Mouse (Mus musculus) 416B (cell line): ENCODE data around the gene Tpo.

Source experiments
- DNase-seq: peaks from one replicate; pipeline ENCODE4 v3.0.0; 2011; ENCODE audit warnings: low read depth

Tpo gene

DNA sequence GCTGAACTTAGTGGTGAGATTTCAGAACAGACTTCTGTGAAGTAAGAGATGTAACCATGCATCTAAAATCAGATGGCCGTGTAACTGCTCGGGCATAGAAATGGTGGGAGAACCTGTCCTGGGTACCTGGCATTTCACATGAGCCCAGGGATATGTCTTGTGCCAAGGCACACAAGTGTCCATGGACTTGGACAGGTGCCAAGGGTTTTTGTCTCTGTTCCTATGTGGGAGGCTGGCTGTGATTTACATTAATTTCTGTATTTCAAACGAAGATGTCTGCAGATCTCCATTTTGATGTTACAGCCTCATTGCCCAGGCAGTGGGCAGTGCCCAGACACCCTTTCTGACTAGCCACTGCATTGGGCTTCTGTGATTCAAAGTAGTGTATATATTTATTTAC, 115.3 kb downstream of the Tpo start:
- DNase-seq, result no peak

DNA sequence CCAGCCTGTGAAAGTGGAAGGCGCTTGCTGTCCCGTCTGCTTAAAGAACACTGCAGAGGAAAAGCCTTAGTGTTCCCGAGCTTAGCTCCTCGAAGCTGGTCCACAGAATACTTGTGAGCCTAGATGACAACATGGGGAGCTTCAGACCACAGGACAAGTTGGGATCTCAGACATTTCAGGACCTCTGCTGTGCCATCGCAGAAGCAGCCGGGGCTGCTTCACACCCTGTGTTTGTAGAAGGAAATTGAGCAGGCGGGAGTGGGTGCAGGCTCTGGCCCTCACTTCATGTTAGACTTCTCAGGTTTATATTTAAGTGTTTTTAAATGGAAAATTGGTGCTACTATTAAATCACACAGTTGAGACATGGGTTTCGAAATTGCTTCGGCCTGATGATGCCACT, 116.9 kb downstream of the Tpo start:
- no peak for DNase-seq

DNA sequence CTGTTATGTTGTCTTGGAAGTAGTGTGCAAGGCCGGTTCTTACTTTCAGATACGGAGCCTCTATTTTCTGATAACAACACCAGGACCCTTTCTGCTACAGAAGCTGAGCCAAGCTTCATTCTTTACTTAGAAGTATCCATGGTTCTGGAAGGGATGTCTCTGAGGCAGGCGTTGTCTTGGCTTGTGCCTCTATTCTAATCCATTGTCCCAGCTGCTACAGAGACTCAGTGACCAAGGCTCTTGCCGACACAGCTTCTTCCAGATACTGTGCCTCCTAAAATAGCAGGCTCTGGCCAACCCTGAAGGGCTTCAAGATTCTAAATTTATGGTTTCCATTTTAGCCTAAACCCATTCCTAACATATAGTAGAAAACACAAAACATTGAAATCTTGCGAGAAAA, 123.7 kb downstream of the Tpo start:
- no peak for DNase-seq

DNA sequence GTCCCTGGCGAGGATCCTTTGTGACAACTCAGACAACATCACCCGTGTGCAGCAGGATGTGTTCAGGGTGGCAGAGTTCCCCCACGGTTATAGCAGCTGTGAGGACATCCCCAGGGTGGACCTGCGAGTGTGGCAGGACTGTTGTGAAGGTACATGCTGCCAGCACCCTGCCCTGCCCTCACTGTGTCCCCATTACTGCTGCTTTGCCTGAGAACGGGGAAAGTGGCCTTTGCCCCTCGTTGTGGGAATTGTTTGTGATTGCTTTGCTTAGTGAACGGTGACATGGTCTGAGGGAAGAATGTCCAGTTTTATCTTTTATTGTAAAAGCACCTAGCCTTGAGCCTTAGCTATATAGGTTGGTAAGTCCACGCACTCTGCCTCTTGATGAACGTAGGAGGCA, 125.8 kb downstream of the Tpo start:
- no peak for DNase-seq
